ENCODE assay signal across 33 mouse cellular contexts in genomic region chr13:51085941-51086340, GRCm38 (mm10).
"Had no signal": no experiment of that assay in that cellular context is flagged by ENCODE, and none has a peak within 500 bp of the region (broad histone marks: within the 10 kb centered on the region; RNA-seq: fewer than 3 reads in every experiment).

No protein-coding gene starts in this region.

- ATAC-seq: hindbrain, embryonic 16.5 days; hindbrain, postnatal 0 days; inflammation-experienced regulatory T-cells, adult 6 months; intestine, embryonic 15.5 days; intestine, embryonic 16.5 days; intestine, postnatal 0 days had no signal

- H3K27ac ChIP-seq: heart, embryonic 13.5 days; heart, embryonic 15.5 days; hindbrain, embryonic 10.5 days; hindbrain, embryonic 12.5 days; hindbrain, embryonic 13.5 days; hindbrain, embryonic 14.5 days; hindbrain, embryonic 15.5 days; hindbrain, postnatal 0 days; intestine, embryonic 15.5 days; kidney, embryonic 15.5 days; kidney, postnatal 0 days; layer of hippocampus, adult 2 months; left cerebral cortex, adult 2 months had no signal

- H3K36me3 ChIP-seq: heart, embryonic 13.5 days; heart, embryonic 15.5 days; hindbrain, embryonic 10.5 days; hindbrain, embryonic 12.5 days; hindbrain, embryonic 13.5 days; hindbrain, embryonic 15.5 days; intestine, embryonic 15.5 days; kidney, embryonic 15.5 days had no signal

- H3K27me3 ChIP-seq: heart, embryonic 13.5 days; heart, embryonic 15.5 days; hindbrain, embryonic 12.5 days; hindbrain, embryonic 13.5 days; hindbrain, embryonic 15.5 days; intestine, embryonic 15.5 days; kidney, embryonic 15.5 days had no signal

- H3K4me3 ChIP-seq: heart, embryonic 13.5 days; heart, embryonic 15.5 days; hindbrain, embryonic 10.5 days; hindbrain, embryonic 12.5 days; hindbrain, embryonic 13.5 days; hindbrain, embryonic 15.5 days; intestine, embryonic 15.5 days; kidney, embryonic 15.5 days; layer of hippocampus, adult 2 months; left cerebral cortex, adult 2 months had no signal

- H3K9me3 ChIP-seq: heart, embryonic 13.5 days; heart, embryonic 15.5 days; hindbrain, embryonic 10.5 days; hindbrain, embryonic 12.5 days; hindbrain, embryonic 15.5 days; intestine, embryonic 15.5 days; kidney, embryonic 15.5 days had no signal

- DNase-seq: heart, postnatal 10 days; heart, postnatal 14 days; heart, postnatal 36 days; heart, postnatal 4 days; kidney, adult 11 months; kidney, adult 18-20 months; kidney, adult 2 months; kidney, adult 8-10 months; kidney, adult 9 months; kidney, postnatal 10 days; kidney, postnatal 14 days; kidney, postnatal 25 days; kidney, postnatal 36 days; kidney, postnatal 4 days; layer of hippocampus, adult 9-11 months; layer of hippocampus, postnatal 36 days had no signal

- H3K4me1 ChIP-seq: heart, embryonic 13.5 days; heart, embryonic 15.5 days; hindbrain, embryonic 10.5 days; hindbrain, embryonic 12.5 days; hindbrain, embryonic 13.5 days; hindbrain, embryonic 15.5 days; kidney, embryonic 15.5 days had no signal
